Mouse (Mus musculus): ENCODE results near the gene Spry2.

GRCm38 (mm10) chr14:105878359-105878758, 18.3 kb downstream of the Spry2 start:
- TF ChIP-seq CTCF (IDR thresholded peaks at IDR 0.05; ENCODE audit: low read depth, low read length) = no peak
- TF ChIP-seq POLR2A (IDR thresholded peaks at IDR 0.05; ENCODE audit: insufficient read depth, low read length) = no peak
- no peak for TF ChIP-seq EP300 (IDR thresholded peaks at IDR 0.05; ENCODE audit: insufficient read depth, low read depth, low read length)
